Mouse (Mus musculus): ENCODE results near the gene Tenm3. TPM values are rescaled to one million over a fixed set of nuclear protein-coding genes. Genes with fewer than 3 reads are reported as not detected.
"Not testable (repeated sequence)": the region's sequence is repeated elsewhere in the genome, so short reads cannot be mapped to it uniquely, and the experiment has no call there.

Gene Tenm3
- total RNA-seq, 2 experiments from 2014 or later, result 32.8 to 36.5 TPM

DNA sequence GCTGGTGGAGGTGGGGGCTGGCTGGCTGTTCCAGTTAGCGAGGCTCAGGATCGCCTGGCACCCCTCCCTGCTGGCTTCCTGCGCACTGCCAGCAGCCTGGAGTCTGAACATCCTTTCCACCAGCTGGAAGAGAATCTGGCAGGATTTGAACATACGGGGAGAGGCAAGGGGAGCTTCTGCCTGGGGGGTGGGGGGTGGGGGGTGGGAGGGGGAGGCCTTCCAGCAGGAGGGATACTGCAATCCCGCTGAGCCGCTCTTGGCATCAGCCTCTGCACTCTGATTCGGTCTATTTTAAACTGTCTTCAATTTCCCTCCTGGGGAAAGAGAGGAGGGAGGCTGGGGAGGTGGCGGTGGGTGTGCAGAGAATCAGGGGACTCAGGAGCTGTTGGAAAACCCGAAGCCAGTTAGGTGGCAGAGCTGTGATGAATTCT is 628.7 kb downstream of the Tenm3 start:
- peak in 1 of 2 experiments; percentile 40 for DNase-seq (ENCODE audit: low spot score in 2 of 2)

DNA sequence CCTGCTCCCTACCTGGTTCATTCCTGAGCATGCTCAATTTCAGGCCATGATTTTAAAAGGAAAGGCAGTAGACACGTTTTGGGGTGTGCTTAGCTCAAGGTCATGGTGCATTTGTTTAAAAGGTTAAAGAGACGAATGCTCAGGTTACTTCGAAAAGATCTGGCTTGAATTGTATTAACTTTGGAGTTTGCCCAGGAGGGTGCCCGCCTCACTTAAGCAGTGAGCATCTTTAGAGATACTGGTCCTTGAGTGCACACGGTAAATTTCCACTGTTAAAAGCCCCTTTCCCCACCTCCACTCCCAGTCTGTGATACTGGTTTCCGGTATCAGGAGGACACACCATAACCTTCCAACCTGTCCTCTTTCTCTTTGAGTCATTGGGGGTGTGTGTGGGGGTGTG is 629.4 kb downstream of the Tenm3 start:
- no peak for DNase-seq (ENCODE audit: low spot score in 2 of 2)

- DNase-seq (ENCODE audit: low spot score in 2 of 2), result no peak
Observed at GRCm38 (mm10) chr8:48211931-48212330, 631.8 kb downstream of the Tenm3 start.

DNA sequence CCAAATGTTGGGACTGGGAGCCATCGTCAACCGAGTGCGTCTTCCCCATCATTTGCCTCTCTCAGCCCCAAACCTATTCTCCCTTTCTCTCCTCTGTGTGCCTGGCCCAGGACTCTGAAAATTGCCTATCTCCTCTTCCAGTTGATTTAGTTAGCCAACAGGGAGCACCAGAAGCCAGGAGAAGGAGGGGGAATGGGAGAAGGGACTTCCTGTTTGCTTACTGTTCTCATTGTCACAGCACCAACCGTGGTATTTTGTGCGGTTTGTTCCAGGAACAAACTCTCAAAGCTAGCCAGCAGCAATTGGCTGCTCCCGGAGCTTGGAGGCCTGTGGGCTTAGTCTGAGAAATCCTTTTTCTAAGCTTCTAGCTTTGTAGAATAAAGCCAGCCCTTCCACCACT is 636.2 kb downstream of the Tenm3 start:
- DNase-seq (ENCODE audit: low spot score in 2 of 2), result no peak

- DNase-seq (ENCODE audit: low spot score in 2 of 2), result no peak
Observed at GRCm38 (mm10) chr8:48206922-48207321, 636.8 kb downstream of the Tenm3 start.

DNA sequence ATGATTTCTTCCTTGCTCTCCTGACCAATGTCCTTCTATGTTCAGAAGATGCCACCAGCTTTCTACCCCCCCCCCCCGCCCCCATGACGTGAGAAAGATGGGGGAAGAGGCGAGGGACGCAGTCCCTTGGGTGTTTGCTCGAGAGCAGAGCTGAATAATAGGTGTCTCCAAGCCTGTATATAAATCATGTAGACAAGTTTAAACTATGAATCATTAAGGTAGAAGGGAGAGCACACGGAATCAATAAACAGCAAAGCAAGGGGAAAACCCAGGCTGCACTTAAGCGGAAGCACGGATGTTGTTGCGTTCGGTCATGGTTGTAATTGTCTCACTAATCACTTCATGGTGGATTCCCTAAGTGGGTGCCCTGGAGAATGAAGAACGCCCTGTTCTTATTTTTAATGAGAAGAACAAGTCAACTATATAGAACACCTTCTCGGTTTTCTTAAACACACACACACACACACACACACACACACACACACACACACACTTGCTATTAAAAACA is 638.9 kb downstream of the Tenm3 start:
- no peak for DNase-seq (ENCODE audit: low spot score in 2 of 2)

GRCm38 (mm10) chr8:48204114-48204837 is 639.5 kb downstream of the Tenm3 start:
- DNase-seq (ENCODE audit: low spot score in 2 of 2), result peak in 1 of 2 experiments; percentile 29

DNA sequence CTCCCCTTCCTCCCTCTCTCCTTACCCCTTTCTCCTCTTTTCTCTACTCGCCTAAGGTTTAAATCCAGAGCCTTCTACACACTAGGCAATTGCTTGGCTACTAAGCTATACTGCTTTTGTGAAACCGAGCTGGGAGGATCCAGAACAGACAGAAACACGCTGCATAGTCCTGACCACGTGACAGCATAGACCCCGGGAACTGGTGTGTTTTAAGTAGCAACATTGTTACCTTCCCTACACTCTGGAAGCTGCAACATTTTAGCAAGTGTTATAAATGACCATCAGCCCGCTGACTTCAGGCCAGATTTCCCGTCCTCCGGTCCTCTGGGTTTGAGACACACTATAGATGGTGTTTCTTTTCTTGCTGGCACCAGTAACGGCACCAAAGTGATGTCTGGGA is 640.1 kb downstream of the Tenm3 start:
- no peak for DNase-seq (ENCODE audit: low spot score in 2 of 2)

DNA sequence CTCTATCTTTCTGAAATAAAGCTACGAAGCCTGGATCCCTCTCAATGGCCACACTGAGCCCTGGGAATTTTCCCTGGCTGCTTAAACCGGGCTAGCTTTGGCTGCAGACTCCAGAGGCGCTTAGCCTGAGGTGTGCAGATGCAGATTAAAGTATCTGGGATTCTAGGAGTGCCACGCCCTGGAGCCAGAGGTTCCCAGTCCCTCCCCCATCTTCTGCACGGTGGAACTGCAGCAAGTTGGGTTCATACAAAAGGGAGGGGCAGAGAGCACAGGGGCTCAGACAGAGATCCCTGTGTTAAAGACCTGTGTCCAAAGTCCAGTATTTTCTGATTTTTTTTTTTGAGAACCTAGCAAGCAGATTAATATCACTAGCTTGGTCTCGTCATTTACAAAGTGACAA is 640.6 kb downstream of the Tenm3 start:
- DNase-seq (ENCODE audit: low spot score in 2 of 2), result no peak

DNA sequence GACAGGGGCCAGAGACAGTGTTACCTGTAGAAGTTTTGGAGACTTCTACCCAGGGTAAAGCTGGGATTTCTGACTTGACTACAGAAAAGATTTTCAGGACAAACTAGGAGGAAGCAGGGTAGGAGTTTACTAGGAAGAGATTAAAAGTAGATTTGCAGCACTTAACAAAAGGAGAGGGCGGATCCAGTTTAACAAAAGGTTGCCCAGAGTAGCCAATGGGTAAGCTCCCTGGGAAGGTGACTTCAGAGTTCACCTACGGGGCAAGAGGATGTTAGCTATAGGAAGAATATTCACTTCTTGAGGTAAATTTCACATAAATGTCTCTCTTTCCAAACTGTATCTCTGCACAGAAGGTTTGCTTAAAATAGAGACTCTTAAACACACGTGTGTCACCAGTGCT is 641.1 kb downstream of the Tenm3 start:
- no peak for DNase-seq (ENCODE audit: low spot score in 2 of 2)

GRCm38 (mm10) chr8:48199171-48199570 is 644.6 kb downstream of the Tenm3 start:
- no peak for DNase-seq (ENCODE audit: low spot score in 2 of 2)

- no peak for DNase-seq (ENCODE audit: low spot score in 2 of 2)
Observed at GRCm38 (mm10) chr8:48195971-48196370, 647.8 kb downstream of the Tenm3 start.

GRCm38 (mm10) chr8:48188586-48188985 is 655.2 kb downstream of the Tenm3 start:
- DNase-seq (ENCODE audit: low spot score in 2 of 2), result no peak

- no peak for DNase-seq (ENCODE audit: low spot score in 2 of 2)
Observed at GRCm38 (mm10) chr8:48183758-48184157, 660.0 kb downstream of the Tenm3 start.

DNA sequence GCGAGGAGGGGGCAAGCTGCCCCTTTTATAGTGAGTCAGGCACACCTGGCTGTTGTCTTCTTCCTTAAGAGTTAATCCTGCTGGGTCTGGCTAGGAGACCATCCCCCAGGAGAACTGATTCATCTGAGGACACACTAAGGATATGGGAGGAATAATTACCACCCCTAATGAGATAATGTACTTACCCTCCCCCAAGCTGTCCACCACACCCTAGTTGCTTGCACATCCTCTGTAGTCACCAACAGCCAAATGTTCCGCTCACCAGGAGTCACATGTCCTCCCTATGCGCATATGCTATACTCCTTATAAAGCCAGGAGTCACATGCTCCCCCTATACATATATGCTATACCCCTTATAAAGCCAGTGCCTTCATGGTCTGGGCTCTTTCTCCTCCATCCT is 662.8 kb downstream of the Tenm3 start:
- DNase-seq (ENCODE audit: low spot score in 2 of 2), result no peak

DNA sequence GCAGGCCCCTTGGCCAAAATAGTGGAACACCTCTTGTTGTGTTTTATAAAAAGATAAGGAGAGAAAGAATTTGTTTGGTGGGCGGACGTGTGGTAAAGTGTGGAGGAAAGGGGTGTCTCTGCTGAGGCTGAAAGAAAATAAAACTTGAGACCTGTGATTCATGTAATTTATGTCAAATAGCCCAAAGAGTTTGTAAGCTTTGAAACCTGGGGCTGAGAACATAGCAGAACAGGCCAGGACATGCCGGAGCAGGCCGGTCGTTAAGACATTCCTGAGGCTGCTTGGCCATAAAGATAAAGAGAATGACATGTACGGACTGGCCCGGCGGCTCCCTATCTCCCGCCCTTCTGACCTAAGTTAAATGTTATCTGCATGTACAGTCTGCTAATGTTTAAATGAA is 663.6 kb downstream of the Tenm3 start:
- DNase-seq (ENCODE audit: low spot score in 2 of 2), result not testable (repeated sequence)

GRCm38 (mm10) chr8:48178993-48179392 is 664.8 kb downstream of the Tenm3 start:
- no peak for DNase-seq (ENCODE audit: low spot score in 2 of 2)

- no peak for DNase-seq (ENCODE audit: low spot score in 2 of 2)
Observed at GRCm38 (mm10) chr8:48177876-48178275, 665.9 kb downstream of the Tenm3 start.

Measured in gastrocnemius, postnatal 4 days (tissue).